Mouse (Mus musculus): ENCODE measurements at regions not wholly inside any gene's neighbourhood (a gene's known extent, or its start where the extent isn't known, plus 50 kb on each side); places are given as distances from the start of the nearest gene placed in this dataset.

GRCm38 (mm10) chr4:142767665-142768064 lies 445.1 kb downstream of the Prdm2 start:
- H3K4me3 ChIP-seq, result no peak overlapping the region
- 75% methylated on average over 4 of the region's 4 CpGs for WGBS
- H3K9ac ChIP-seq, result no peak overlapping the region
- H3K27ac ChIP-seq, result no peak overlapping the region
- peaks cover 7% of the 10 kb centered on the region; the same call in 1 of the 2 replicates for H3K27me3 ChIP-seq
- no peak for ATAC-seq
- H3K4me2 ChIP-seq, result no peak overlapping the region
- no peaks in the 10 kb centered on the region for H3K36me3 ChIP-seq (ENCODE audit: poor library complexity, severe bottlenecking)
- H3K9me3 ChIP-seq (replicated peaks), result 0 out of 2 replicates have a peak, but pooled peaks cover 3% of the 10 kb centered on the region
- H3K4me1 ChIP-seq, result peaks cover 28% of the 10 kb centered on the region

DNA sequence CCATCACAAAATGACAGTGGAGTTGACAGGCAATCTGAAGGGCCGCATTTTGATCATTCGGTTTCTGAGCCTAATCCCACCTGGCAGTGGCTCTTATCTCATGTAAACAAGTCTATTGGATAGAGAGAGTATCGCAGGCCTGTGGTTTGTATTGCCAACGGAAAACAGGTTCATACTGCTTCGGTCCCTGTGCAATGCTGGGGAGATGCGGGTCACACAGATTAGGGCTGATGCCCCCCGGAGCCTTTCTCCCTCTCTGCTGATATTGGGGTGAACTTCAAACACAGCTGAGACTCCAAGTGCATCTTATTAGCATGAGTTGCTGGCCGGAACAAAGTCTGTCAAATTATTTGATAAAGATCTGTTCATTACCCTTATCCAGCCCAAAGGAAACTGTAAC lies 451.2 kb downstream of the Prdm2 start:
- H3K9ac ChIP-seq, result no peak overlapping the region
- WGBS, result 82% methylated on average over 8 of the region's 8 CpGs
- no peak overlapping the region for H3K27ac ChIP-seq
- H3K4me2 ChIP-seq, result no peak overlapping the region
- H3K36me3 ChIP-seq (ENCODE audit: poor library complexity, severe bottlenecking), result no peaks in the 10 kb centered on the region
- no peak for ATAC-seq
- no peaks in the 10 kb centered on the region for H3K4me1 ChIP-seq
- H3K9me3 ChIP-seq (replicated peaks), result 0 out of 2 replicates have a peak, but pooled peaks cover 3% of the 10 kb centered on the region
- H3K27me3 ChIP-seq, result no peaks in the 10 kb centered on the region
- no peak overlapping the region for H3K4me3 ChIP-seq

DNA sequence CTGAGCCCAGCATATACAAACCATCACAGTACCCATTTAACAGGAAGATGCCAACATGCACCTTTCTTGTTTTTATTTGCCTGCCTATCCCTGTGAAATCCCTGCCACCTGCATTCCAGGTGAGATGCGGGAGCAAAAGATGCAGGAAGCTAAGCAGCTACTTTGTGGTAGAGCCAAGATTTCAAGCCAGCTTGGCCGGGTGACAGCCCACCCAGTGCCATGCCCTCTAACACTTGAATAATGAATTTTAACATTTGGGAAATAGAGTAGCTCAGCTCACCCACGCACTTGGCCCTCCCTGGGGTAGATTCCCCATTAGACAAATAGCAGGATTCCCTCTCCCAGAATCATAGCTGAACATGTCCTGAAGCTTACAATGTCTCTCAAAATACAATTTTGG lies 454.7 kb downstream of the Prdm2 start:
- Histone ChIP-seq H3K4me2 (no peak overlapping the region), H3K4me1 (no peaks in the 10 kb centered on the region), H3K27me3 (peaks cover 11% of the 10 kb centered on the region; the same call in 1 of the 2 replicates), H3K9ac (no peak overlapping the region), H3K36me3 (ENCODE audit: poor library complexity, severe bottlenecking) (no peaks in the 10 kb centered on the region), H3K9me3 (replicated peaks) (no peaks in the 10 kb centered on the region), H3K4me3 (no peak overlapping the region), H3K27ac (no peak overlapping the region)
- ATAC-seq, result no peak
- 84% methylated on average over 3 of the region's 3 CpGs for WGBS

DNA sequence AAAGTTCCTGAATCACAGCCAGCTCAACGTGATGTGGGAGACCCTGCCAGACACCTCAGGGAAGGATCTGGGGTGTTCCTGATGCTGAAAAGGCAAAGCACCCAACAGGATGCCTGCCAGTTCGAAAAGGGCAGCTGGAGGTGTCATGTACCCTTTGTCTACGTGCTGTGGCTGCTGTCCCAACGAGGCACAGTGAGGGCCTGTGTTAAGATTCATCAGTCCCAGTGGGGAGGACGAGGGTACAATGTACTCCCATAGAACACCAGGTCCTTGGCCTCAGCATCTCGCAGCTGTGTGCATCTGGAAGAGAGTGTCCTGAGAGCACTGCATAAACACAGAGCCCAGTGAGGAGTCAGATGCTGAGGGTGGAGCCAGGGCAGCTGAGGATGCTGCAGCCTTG lies 456.5 kb downstream of the Prdm2 start:
- Histone ChIP-seq H3K9me3 (replicated peaks) (no peaks in the 10 kb centered on the region), H3K4me2 (no peak overlapping the region), H3K4me3 (no peak overlapping the region), H3K36me3 (ENCODE audit: poor library complexity, severe bottlenecking) (no peaks in the 10 kb centered on the region), H3K27ac (no peak overlapping the region), H3K27me3 (peaks cover 23% of the 10 kb centered on the region; the same call in 1 of the 2 replicates), H3K4me1 (no peaks in the 10 kb centered on the region), H3K9ac (no peak overlapping the region)
- WGBS, result 47% methylated on average over 6 of the region's 6 CpGs
- ATAC-seq, result no peak

DNA sequence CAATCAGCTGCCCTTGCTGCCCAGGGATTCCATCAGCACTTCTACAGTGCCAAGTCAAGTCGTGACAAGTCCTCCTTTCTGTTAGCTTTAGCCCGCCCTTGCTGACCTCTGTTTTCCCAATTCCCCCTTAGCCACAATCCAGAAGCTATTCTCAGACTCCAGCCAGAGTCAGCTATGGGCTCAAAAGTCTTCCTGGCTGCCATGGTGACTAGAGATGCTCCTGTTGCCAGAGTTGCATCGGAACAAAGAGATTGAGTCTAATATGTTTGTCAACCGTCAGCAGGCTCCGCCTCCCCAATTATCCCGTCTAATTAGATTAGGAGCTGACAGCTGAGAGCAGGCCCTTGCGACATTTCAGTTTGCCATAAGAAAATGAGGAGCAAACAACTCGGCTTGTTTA lies 462.9 kb downstream of the Prdm2 start:
- Histone ChIP-seq H3K4me2 (0 out of 2 replicates have a peak overlapping the region, but pooled peaks have one; percentile 21), H3K27me3 (peaks cover 44% of the 10 kb centered on the region), H3K9ac (no peak overlapping the region), H3K27ac (0 out of 2 replicates have a peak overlapping the region, but pooled peaks have one; percentile 49), H3K9me3 (replicated peaks) (no peaks in the 10 kb centered on the region), H3K36me3 (ENCODE audit: poor library complexity, severe bottlenecking) (no peaks in the 10 kb centered on the region), H3K4me1 (peaks cover 14% of the 10 kb centered on the region), H3K4me3 (no peak overlapping the region)
- 11% methylated on average over 8 of the region's 8 CpGs for WGBS
- peak; percentile 71 for ATAC-seq

GRCm38 (mm10) chr4:142723554-142723907 lies 484.3 kb upstream of the Kazn start:
- H3K9ac ChIP-seq, result no peak overlapping the region
- H3K36me3 ChIP-seq (ENCODE audit: poor library complexity, severe bottlenecking), result no peaks in the 10 kb centered on the region
- no peak overlapping the region for H3K27ac ChIP-seq
- no peaks in the 10 kb centered on the region for H3K27me3 ChIP-seq
- H3K4me3 ChIP-seq, result no peak overlapping the region
- no peak for ATAC-seq
- H3K9me3 ChIP-seq (replicated peaks), result no peaks in the 10 kb centered on the region
- H3K4me1 ChIP-seq, result no peaks in the 10 kb centered on the region
- WGBS, result 90% methylated on average over 4 of the region's 4 CpGs
- H3K4me2 ChIP-seq, result no peak overlapping the region

DNA sequence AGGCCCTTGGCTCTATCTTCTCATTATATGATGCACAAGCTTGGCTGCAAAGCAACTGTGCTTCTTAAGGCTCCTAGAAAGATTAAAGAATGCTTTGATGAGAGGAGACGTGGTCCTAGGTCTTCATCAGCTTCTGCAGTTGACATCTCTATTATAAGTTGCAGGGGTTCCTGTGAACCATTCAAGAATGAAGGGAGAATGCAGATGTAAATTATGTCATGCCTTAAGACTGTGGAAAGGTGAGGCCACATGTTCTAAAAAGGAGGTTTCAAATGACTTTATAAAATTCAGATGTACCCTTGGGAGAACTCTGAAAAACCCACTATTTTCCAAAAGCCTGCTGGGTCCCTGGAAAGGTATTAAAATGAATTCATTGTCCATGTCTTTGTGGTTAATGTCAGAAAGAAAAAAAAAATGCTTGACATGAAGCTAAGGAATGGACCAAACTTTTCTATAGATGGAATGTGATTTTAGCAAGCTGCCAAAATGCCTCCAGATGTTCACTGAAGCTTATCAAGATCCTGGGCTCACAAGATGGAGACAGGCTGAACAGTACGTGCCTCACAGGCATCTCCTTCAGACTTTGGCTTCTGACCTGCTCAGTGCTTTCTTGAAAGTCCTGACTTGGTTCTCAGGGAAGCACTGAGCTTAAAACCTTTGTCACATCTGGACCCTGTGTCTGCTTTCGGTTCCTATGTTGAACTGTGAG lies 483.8 kb upstream of the Kazn start:
- 66% methylated on average over 3 of the region's 3 CpGs for WGBS

GRCm38 (mm10) chr4:142701606-142702005 lies 462.4 kb upstream of the Kazn start:
- no peak overlapping the region for H3K27ac ChIP-seq
- H3K4me3 ChIP-seq, result no peak overlapping the region
- H3K9me3 ChIP-seq (replicated peaks), result peaks cover 6% of the 10 kb centered on the region; the same call in 1 of the 2 replicates
- no peak overlapping the region for H3K4me2 ChIP-seq
- no peaks in the 10 kb centered on the region for H3K27me3 ChIP-seq
- no peak overlapping the region for H3K9ac ChIP-seq
- ATAC-seq, result no peak
- H3K36me3 ChIP-seq (ENCODE audit: poor library complexity, severe bottlenecking), result no peaks in the 10 kb centered on the region
- H3K4me1 ChIP-seq, result no peaks in the 10 kb centered on the region
- 89% methylated on average over 5 of the region's 5 CpGs for WGBS

More for the DNA sequence above, 483.8 kb upstream of the Kazn start:
- Histone ChIP-seq H3K36me3 (ENCODE audit: poor library complexity, severe bottlenecking) (no peaks in the 10 kb centered on the region), H3K27me3 (no peaks in the 10 kb centered on the region), H3K4me1 (no peaks in the 10 kb centered on the region), H3K4me3 (no peak overlapping the region), H3K27ac (no peak overlapping the region), H3K4me2 (no peak overlapping the region), H3K9ac (no peak overlapping the region), H3K9me3 (replicated peaks) (no peaks in the 10 kb centered on the region)
- ATAC-seq, result no peak

GRCm38 (mm10) chr4:142694926-142695325 lies 455.7 kb upstream of the Kazn start:
- no peaks in the 10 kb centered on the region for H3K27me3 ChIP-seq
- no peak for ATAC-seq
- H3K4me1 ChIP-seq, result peaks cover 11% of the 10 kb centered on the region; the same call in 1 of the 2 replicates
- no peak overlapping the region for H3K27ac ChIP-seq
- H3K4me3 ChIP-seq, result no peak overlapping the region
- no peak overlapping the region; the same call in 1 of the 2 replicates for H3K4me2 ChIP-seq
- 41% methylated on average over 13 of the region's 13 CpGs for WGBS
- no peaks in the 10 kb centered on the region for H3K9me3 ChIP-seq (replicated peaks)
- no peak overlapping the region for H3K9ac ChIP-seq
- H3K36me3 ChIP-seq (ENCODE audit: poor library complexity, severe bottlenecking), result no peaks in the 10 kb centered on the region

DNA sequence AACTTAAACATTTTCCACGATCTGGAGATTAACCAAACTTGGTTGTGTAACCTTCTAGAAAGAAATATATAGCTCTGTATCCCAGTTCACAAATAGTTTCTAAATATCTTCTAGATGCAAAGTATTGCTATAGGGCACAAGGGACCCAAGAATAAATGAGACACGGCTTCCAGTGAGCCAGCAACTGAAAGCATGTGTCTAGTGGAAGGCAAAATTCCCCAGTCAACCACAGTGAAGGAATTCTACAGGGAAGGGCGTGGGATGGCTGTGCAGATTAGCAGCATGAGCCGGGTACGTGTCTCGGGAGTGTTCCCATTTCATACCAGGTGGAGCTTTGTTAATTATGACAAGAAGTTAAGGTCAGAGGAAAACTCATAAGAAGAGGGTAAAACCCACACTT lies 449.0 kb upstream of the Kazn start:
- no peaks in the 10 kb centered on the region for H3K4me1 ChIP-seq
- H3K27me3 ChIP-seq, result no peaks in the 10 kb centered on the region
- H3K27ac ChIP-seq, result no peak overlapping the region
- H3K36me3 ChIP-seq (ENCODE audit: poor library complexity, severe bottlenecking), result no peaks in the 10 kb centered on the region
- ATAC-seq, result no peak
- H3K9me3 ChIP-seq (replicated peaks), result peaks cover 8% of the 10 kb centered on the region
- WGBS, result 90% methylated on average over 6 of the region's 6 CpGs
- H3K9ac ChIP-seq, result no peak overlapping the region
- no peak overlapping the region for H3K4me3 ChIP-seq
- no peak overlapping the region for H3K4me2 ChIP-seq

- Histone ChIP-seq H3K4me1 (no peaks in the 10 kb centered on the region), H3K27me3 (no peaks in the 10 kb centered on the region), H3K27ac (no peak overlapping the region), H3K9ac (no peak overlapping the region), H3K36me3 (ENCODE audit: poor library complexity, severe bottlenecking) (no peaks in the 10 kb centered on the region), H3K9me3 (replicated peaks) (no peaks in the 10 kb centered on the region), H3K4me3 (no peak overlapping the region), H3K4me2 (no peak overlapping the region)
- no peak for ATAC-seq
- 94% methylated on average over 4 of the region's 4 CpGs for WGBS
Observed at GRCm38 (mm10) chr4:142677426-142677825, 438.2 kb upstream of the Kazn start.

DNA sequence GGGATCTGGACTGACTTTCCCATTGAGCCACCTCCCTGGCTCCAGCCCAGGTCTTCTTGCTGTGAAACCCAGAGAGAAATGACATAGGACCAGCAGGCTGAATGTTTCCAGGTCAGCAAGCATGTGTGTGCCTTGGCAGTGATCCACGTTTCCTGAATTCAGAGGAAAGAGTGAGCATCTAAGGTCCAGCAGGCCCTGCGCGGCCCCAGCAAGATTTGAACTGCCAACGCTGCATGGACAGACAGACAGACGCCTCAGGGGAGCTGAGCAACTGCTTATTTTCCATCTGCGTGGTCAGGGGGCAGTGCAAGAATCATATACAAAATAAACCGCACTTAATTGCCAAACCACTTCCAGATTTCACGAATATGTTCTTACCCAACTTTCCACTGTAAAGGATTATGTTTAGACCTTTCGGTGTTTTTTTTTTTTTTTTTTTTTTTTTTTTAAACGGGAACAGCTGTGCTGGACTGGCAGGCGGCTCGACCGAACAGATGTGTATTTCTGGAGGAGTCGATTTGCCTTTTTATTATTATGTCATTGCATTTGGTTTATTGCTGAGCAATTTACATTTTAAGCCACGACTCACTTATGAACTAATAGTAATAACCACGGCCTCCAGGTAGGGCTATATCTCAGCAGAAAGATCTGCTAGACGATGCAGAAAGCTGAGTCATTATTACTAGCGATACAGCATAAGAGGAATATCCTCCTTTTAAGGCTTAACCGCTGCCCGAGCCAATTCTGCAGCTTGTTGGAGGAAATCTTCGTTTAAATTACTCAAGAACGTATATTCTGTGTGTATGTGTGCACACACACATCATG lies 435.7 kb upstream of the Kazn start:
- no peaks in the 10 kb centered on the region for H3K9me3 ChIP-seq (replicated peaks)
- no peak overlapping the region for H3K27ac ChIP-seq
- no peaks in the 10 kb centered on the region for H3K36me3 ChIP-seq (ENCODE audit: poor library complexity, severe bottlenecking)
- H3K9ac ChIP-seq, result no peak overlapping the region
- no peak overlapping the region for H3K4me3 ChIP-seq
- no peaks in the 10 kb centered on the region for H3K4me1 ChIP-seq
- no peaks in the 10 kb centered on the region for H3K27me3 ChIP-seq
- no peak for ATAC-seq
- 83% methylated on average over 22 of the region's 22 CpGs for WGBS
- H3K4me2 ChIP-seq, result no peak overlapping the region

Measured in forebrain, embryonic 13.5 days (tissue).